Mouse (Mus musculus) limb, embryonic 15.5 days (tissue): ENCODE measurements at regions not wholly inside any gene's neighbourhood (a gene's known extent, or its start where the extent isn't known, plus 50 kb on each side); places are given as distances from the start of the nearest gene placed in this dataset.
"Not testable (repeated sequence)": the region's sequence is repeated elsewhere in the genome, so short reads cannot be mapped to it uniquely, and the experiment has no call there.

Experiments used
- ATAC-seq: fragments of 200-750 bp; cut with Nextera tagmentation; 2 replicates; pipeline ENCODE4 v1.8.0; 2017; ENCODE audit warnings: low read depth, moderate TSS enrichment; ENCODE audit not compliant: insufficient number of reproducible peaks, low FRiP score, low TSS enrichment
- H3K27ac ChIP-seq: fragments of 300-500 bp; sonication (generic); 2 replicates; pipeline ENCODE4 v1.5.1; 2015; ENCODE audit warnings: moderate library complexity, mild to moderate bottlenecking, inconsistent platforms
- H3K27me3 ChIP-seq: fragments of 300-500 bp; sonication (generic); 2 replicates; pipeline ENCODE4 v1.6.1; 2015; ENCODE audit warnings: inconsistent platforms
- H3K36me3 ChIP-seq: fragments of 300-500 bp; sonication (generic); 2 replicates; pipeline ENCODE4 v1.6.1; 2015; ENCODE audit warnings: inconsistent platforms
- H3K4me1 ChIP-seq: fragments of 300-500 bp; sonication (generic); 2 replicates; pipeline ENCODE4 v1.6.1; 2015; ENCODE audit warnings: inconsistent platforms
- H3K4me2 ChIP-seq: fragments of 300-500 bp; sonication (generic); 2 replicates; pipeline ENCODE4 v1.6.1; 2015; ENCODE audit warnings: mild to moderate bottlenecking, inconsistent platforms
- H3K4me3 ChIP-seq: fragments of 300-500 bp; sonication (generic); 2 replicates; pipeline ENCODE4 v1.5.1; 2015; ENCODE audit warnings: mild to moderate bottlenecking, inconsistent platforms
- H3K9ac ChIP-seq: fragments of 300-500 bp; sonication (generic); 2 replicates; pipeline ENCODE4 v1.6.1; 2015; ENCODE audit warnings: inconsistent platforms
- H3K9me3 ChIP-seq: fragments of 300-500 bp; sonication (generic); 2 replicates; pipeline ENCODE4 v1.6.1; 2016; ENCODE audit warnings: inconsistent platforms
- WGBS: fragments of 180-500 bp; shearing (Covaris S2); methylation state at CpG from one replicate; pipeline ENCODE4 v1.1.7; 2015; 5-methylcytosine and 5-hydroxymethylcytosine counted together

GRCm38 (mm10) chr9:6845281-6845680 is 339.0 kb downstream of the Dync2h1 start:
- H3K27me3 ChIP-seq, H3K27ac ChIP-seq, H3K4me1 ChIP-seq, H3K36me3 ChIP-seq, H3K9ac ChIP-seq, H3K4me3 ChIP-seq, ATAC-seq, H3K4me2 ChIP-seq, H3K9me3 ChIP-seq: not testable (repeated sequence)
- 76% methylated on average over 2 of the region's 2 CpGs for WGBS

GRCm38 (mm10) chr9:6834936-6835335 is 349.3 kb downstream of the Dync2h1 start:
- H3K27me3 ChIP-seq, H3K27ac ChIP-seq, H3K4me2 ChIP-seq, H3K9me3 ChIP-seq, H3K4me1 ChIP-seq, ATAC-seq, H3K36me3 ChIP-seq, H3K4me3 ChIP-seq, H3K9ac ChIP-seq: not testable (repeated sequence)
- 71% methylated on average over 5 of the region's 5 CpGs for WGBS

- Histone ChIP-seq H3K4me3 (no peak overlapping the region), H3K4me1 (no peaks in the 10 kb centered on the region), H3K9me3 (no peaks in the 10 kb centered on the region), H3K27ac (no peak overlapping the region), H3K4me2 (no peak overlapping the region), H3K9ac (no peak overlapping the region), H3K36me3 (no peaks in the 10 kb centered on the region), H3K27me3 (no peaks in the 10 kb centered on the region)
- no peak for ATAC-seq
- WGBS = 50% methylated on average over 5 of the region's 5 CpGs
Observed at GRCm38 (mm10) chr9:6834470-6834869, 349.8 kb downstream of the Dync2h1 start.

- H3K4me1 ChIP-seq = no peaks in the 10 kb centered on the region
- no peak for ATAC-seq
Observed at GRCm38 (mm10) chr9:6832862-6833261, 351.4 kb downstream of the Dync2h1 start.

GRCm38 (mm10) chr9:6831642-6832041 is 352.6 kb downstream of the Dync2h1 start:
- H3K9me3 ChIP-seq, H3K36me3 ChIP-seq, ATAC-seq, H3K9ac ChIP-seq, H3K4me3 ChIP-seq, H3K4me1 ChIP-seq, H3K27ac ChIP-seq, H3K27me3 ChIP-seq, H3K4me2 ChIP-seq: not testable (repeated sequence)
- 81% methylated on average over 6 of the region's 6 CpGs for WGBS

More at GRCm38 (mm10) chr9:6832862-6833261, 351.4 kb downstream of the Dync2h1 start:
- Histone ChIP-seq H3K4me3 (no peak overlapping the region), H3K36me3 (no peaks in the 10 kb centered on the region), H3K27ac (no peak overlapping the region), H3K27me3 (no peaks in the 10 kb centered on the region), H3K4me2 (no peak overlapping the region), H3K9me3 (no peaks in the 10 kb centered on the region), H3K9ac (no peak overlapping the region)
- WGBS = 61% methylated on average over 2 of the region's 2 CpGs

GRCm38 (mm10) chr9:6826581-6826980 is 357.7 kb downstream of the Dync2h1 start:
- no peaks in the 10 kb centered on the region for H3K9me3 ChIP-seq
- no peak overlapping the region for H3K4me2 ChIP-seq
- WGBS = 77% methylated on average over 3 of the region's 3 CpGs
- H3K9ac ChIP-seq = no peak overlapping the region
- H3K36me3 ChIP-seq = no peaks in the 10 kb centered on the region
- H3K27me3 ChIP-seq = no peaks in the 10 kb centered on the region
- no peak overlapping the region for H3K27ac ChIP-seq
- H3K4me3 ChIP-seq = no peak overlapping the region
- H3K4me1 ChIP-seq = no peaks in the 10 kb centered on the region
- no peak for ATAC-seq

- H3K4me2 ChIP-seq = no peak overlapping the region
- H3K4me3 ChIP-seq = no peak overlapping the region
- no peaks in the 10 kb centered on the region for H3K9me3 ChIP-seq
- no peaks in the 10 kb centered on the region for H3K27me3 ChIP-seq
- no peak overlapping the region for H3K9ac ChIP-seq
- no peaks in the 10 kb centered on the region for H3K36me3 ChIP-seq
- no peaks in the 10 kb centered on the region for H3K4me1 ChIP-seq
- H3K27ac ChIP-seq = no peak overlapping the region
- ATAC-seq = no peak
Observed at GRCm38 (mm10) chr9:6825609-6826008, 358.6 kb downstream of the Dync2h1 start.

- H3K9ac ChIP-seq, H3K27ac ChIP-seq, H3K4me3 ChIP-seq, H3K36me3 ChIP-seq, H3K4me1 ChIP-seq, H3K4me2 ChIP-seq, H3K27me3 ChIP-seq, H3K9me3 ChIP-seq, ATAC-seq: not testable (repeated sequence)
- 84% methylated on average over 1 of the region's 1 CpGs for WGBS
Observed at GRCm38 (mm10) chr9:6823946-6824345, 360.3 kb downstream of the Dync2h1 start.

- 61% methylated on average over 1 of the region's 1 CpGs for WGBS
- Histone ChIP-seq H3K4me2 (no peak overlapping the region), H3K4me1 (no peaks in the 10 kb centered on the region), H3K9me3 (no peaks in the 10 kb centered on the region), H3K36me3 (no peaks in the 10 kb centered on the region), H3K27ac (no peak overlapping the region), H3K4me3 (no peak overlapping the region), H3K9ac (no peak overlapping the region), H3K27me3 (no peaks in the 10 kb centered on the region)
- no peak for ATAC-seq
Observed at GRCm38 (mm10) chr9:6823536-6823935, 360.7 kb downstream of the Dync2h1 start.

- no peak overlapping the region for H3K27ac ChIP-seq
- no peaks in the 10 kb centered on the region for H3K9me3 ChIP-seq
- no peaks in the 10 kb centered on the region for H3K36me3 ChIP-seq
- no peaks in the 10 kb centered on the region for H3K27me3 ChIP-seq
- no peaks in the 10 kb centered on the region for H3K4me1 ChIP-seq
- 25% methylated on average over 2 of the region's 2 CpGs for WGBS
- H3K4me2 ChIP-seq = no peak overlapping the region
- no peak overlapping the region for H3K4me3 ChIP-seq
- H3K9ac ChIP-seq = no peak overlapping the region
- no peak for ATAC-seq
Observed at GRCm38 (mm10) chr9:6776671-6777070, 407.6 kb downstream of the Dync2h1 start.

GRCm38 (mm10) chr9:6741478-6741877 is 442.8 kb downstream of the Dync2h1 start:
- Histone ChIP-seq H3K4me1 (no peaks in the 10 kb centered on the region), H3K36me3 (no peaks in the 10 kb centered on the region), H3K4me2 (no peak overlapping the region), H3K27me3 (no peaks in the 10 kb centered on the region), H3K4me3 (no peak overlapping the region), H3K27ac (no peak overlapping the region), H3K9me3 (no peaks in the 10 kb centered on the region), H3K9ac (no peak overlapping the region)
- WGBS = 89% methylated on average over 1 of the region's 1 CpGs
- ATAC-seq = no peak

GRCm38 (mm10) chr9:6736411-6736810 is 447.8 kb downstream of the Dync2h1 start:
- Histone ChIP-seq H3K9ac (no peak overlapping the region), H3K4me2 (no peak overlapping the region), H3K4me3 (no peak overlapping the region), H3K36me3 (no peaks in the 10 kb centered on the region), H3K9me3 (no peaks in the 10 kb centered on the region), H3K27me3 (no peaks in the 10 kb centered on the region), H3K27ac (no peak overlapping the region), H3K4me1 (no peaks in the 10 kb centered on the region)
- WGBS = 96% methylated on average over 1 of the region's 1 CpGs
- no peak for ATAC-seq

- no peaks in the 10 kb centered on the region for H3K9me3 ChIP-seq
- H3K27me3 ChIP-seq = no peaks in the 10 kb centered on the region
- no peak overlapping the region for H3K4me2 ChIP-seq
- no peak overlapping the region for H3K4me3 ChIP-seq
- no peak overlapping the region for H3K9ac ChIP-seq
- WGBS = 39% methylated on average over 1 of the region's 1 CpGs
- no peaks in the 10 kb centered on the region for H3K4me1 ChIP-seq
- no peaks in the 10 kb centered on the region for H3K36me3 ChIP-seq
- no peak for ATAC-seq
- no peak overlapping the region for H3K27ac ChIP-seq
Observed at GRCm38 (mm10) chr9:6726411-6726810, 456.8 kb upstream of the Ddi1 start.
